Mouse (Mus musculus) bone marrow, adult 2 months (tissue): ENCODE results near the gene Clk4. TPM values are rescaled to one million over a fixed set of nuclear protein-coding genes. Genes with fewer than 3 reads are reported as not detected.

Experiments used
- H3K27ac ChIP-seq: fragments of 200-500 bp; 2 replicates; pipeline ENCODE4 v1.5.1; 2012; ENCODE audit warnings: low read depth, mild to moderate bottlenecking, control low read depth, inconsistent platforms, low read length; ENCODE audit not compliant: control insufficient read depth, poor library complexity, insufficient read depth
- H3K4me1 ChIP-seq: fragments of 200-500 bp; 2 replicates; pipeline ENCODE4 v1.6.1; 2011; ENCODE audit warnings: low read length; ENCODE audit not compliant: control insufficient read depth, insufficient read depth
- H3K4me3 ChIP-seq: fragments of 200-500 bp; replicated peaks from 2 replicates; pipeline ENCODE3; 2011; ENCODE audit warnings: mild to moderate bottlenecking, low read depth, low read length, control low read depth; ENCODE audit not compliant: control insufficient read depth
- CTCF ChIP-seq: fragments of 200-500 bp; IDR thresholded peaks from 2 replicates; pipeline ENCODE4 v1.5.1; 2011; ENCODE audit warnings: low read length, control low read depth; ENCODE audit not compliant: control insufficient read depth, insufficient read depth
- POLR2A ChIP-seq: fragments of 200-500 bp; IDR thresholded peaks from 2 replicates; pipeline ENCODE4 v1.6.1; 2011; ENCODE audit warnings: low read depth, mild to moderate bottlenecking, control low read depth, low read length, borderline replicate concordance; ENCODE audit not compliant: control insufficient read depth
- WGBS: fragments of 180-500 bp; shearing (Covaris S2); methylation state at CpG from one replicate; pipeline ENCODE4 v1.1.7; 2018; 5-methylcytosine and 5-hydroxymethylcytosine counted together
- polyA plus RNA-seq: library from polyadenylated mRNA; stranded (reverse); fragments of >200 nt; gene quantifications from 2 replicates; pipeline ENCODE4 v1.2.4, GENCODE M21; 2011; ENCODE audit warnings: low replicate concordance; ENCODE audit not compliant: missing spikeins, insufficient read depth, insufficient read length

The Clk4 gene
- polyA plus RNA-seq, 1 experiment: 144 TPM

GRCm38 (mm10) chr11:51262342-51263285 lies 1.1 kb downstream of the Clk4 start, which contains the start of gene BC049762:
Gene BC049762, minus strand, starts transcription at chr11:51263046.
- under 1% methylated on average over 57 of the region's 57 CpGs for WGBS
- Histone ChIP-seq H3K4me3 (peak within 1 kb of the TSS; percentile 89), H3K4me1 (peaks cover 2% of the 10 kb centered on the region; the same call in 1 of the 2 replicates), H3K27ac (peak within 1 kb of the TSS; percentile 97)
- TF ChIP-seq CTCF (peak; percentile 34; the same call in 1 of the 2 replicates), POLR2A (peak; percentile 99)

- WGBS: under 1% methylated on average over 50 of the region's 50 CpGs
- TF ChIP-seq POLR2A (no peak), CTCF (no peak)
- Histone ChIP-seq H3K27ac (peak overlapping the region; percentile 97), H3K4me3 (peak overlapping the region; percentile 89), H3K4me1 (peaks cover 2% of the 10 kb centered on the region; the same call in 1 of the 2 replicates)
These were observed 1.8 kb downstream of the Clk4 start for GRCm38 (mm10) chr11:51263286-51263831.

- 4% methylated on average over 6 of the region's 6 CpGs for WGBS
- H3K27ac ChIP-seq: peak overlapping the region; percentile 59; the same call in 1 of the 2 replicates
- peaks cover 2% of the 10 kb centered on the region; the same call in 1 of the 2 replicates for H3K4me1 ChIP-seq
- TF ChIP-seq POLR2A (no peak), CTCF (peak; percentile 11; the same call in 1 of the 2 replicates)
- H3K4me3 ChIP-seq: peak overlapping the region; percentile 77
These were observed 2.8 kb downstream of the Clk4 start for GRCm38 (mm10) chr11:51264352-51264751.

- H3K4me1 ChIP-seq: peaks cover 2% of the 10 kb centered on the region; the same call in 1 of the 2 replicates
- WGBS: 39% methylated on average over 3 of the region's 3 CpGs
- no peak overlapping the region for H3K4me3 ChIP-seq
- peak; percentile 45; the same call in 1 of the 2 replicates for TF ChIP-seq CTCF
- TF ChIP-seq POLR2A: no peak
- no peak overlapping the region for H3K27ac ChIP-seq
These were observed 3.8 kb downstream of the Clk4 start for GRCm38 (mm10) chr11:51265326-51265725.

- no peaks in the 10 kb centered on the region for H3K4me1 ChIP-seq
- no peak overlapping the region for H3K27ac ChIP-seq
- WGBS: 76% methylated on average over 1 of the region's 1 CpGs
- no peak for TF ChIP-seq CTCF
- no peak for TF ChIP-seq POLR2A
- no peak overlapping the region for H3K4me3 ChIP-seq
These were observed 12.9 kb downstream of the Clk4 start for GRCm38 (mm10) chr11:51274418-51274817.

- Histone ChIP-seq H3K4me1 (no peaks in the 10 kb centered on the region), H3K27ac (0 out of 2 replicates have a peak within 1 kb of the TSS, but pooled peaks have one; percentile 20), H3K4me3 (peak within 1 kb of the TSS; percentile 57)
- no peak for TF ChIP-seq POLR2A
- TF ChIP-seq CTCF: peak; percentile 54
- 0% methylated on average over 37 of the region's 38 CpGs for WGBS
These were observed 28.1 kb downstream of the Clk4 start, which contains the start of gene Col23a1 for GRCm38 (mm10) chr11:51289564-51290041. Gene Col23a1, plus strand, starts transcription at chr11:51289920.

GRCm38 (mm10) chr11:51290066-51290955 lies 28.8 kb downstream of the Clk4 start:
- TF ChIP-seq CTCF: no peak
- TF ChIP-seq POLR2A: no peak
- H3K4me1 ChIP-seq: no peaks in the 10 kb centered on the region
- H3K27ac ChIP-seq: no peak overlapping the region
- H3K4me3 ChIP-seq: no peak overlapping the region
- WGBS: 4% methylated on average over 74 of the region's 74 CpGs
